Mouse (Mus musculus) A20 (cell line): ENCODE measurements around the gene Olfr414.

Experiments
- DNase-seq: peaks from one replicate; pipeline ENCODE4 v3.0.0-alpha.2; 2011; ENCODE audit warnings: low read depth, low spot score

The Olfr414 gene

GRCm38 (mm10) chr1:174423764-174424163 lies at the start of gene Olfr414:
TSS of gene Olfr414 (plus strand) at chr1:174424064.
- DNase-seq, result no peak

GRCm38 (mm10) chr1:174390746-174391145 lies 33.1 kb upstream of the Olfr414 start, which contains the start of gene Olfr248:
TSS of gene Olfr248 (plus strand) at chr1:174391046.
- no peak for DNase-seq

- no peak for DNase-seq
Measured at GRCm38 (mm10) chr1:174422959-174423358, 905 bp upstream of the Olfr414 start.

DNA sequence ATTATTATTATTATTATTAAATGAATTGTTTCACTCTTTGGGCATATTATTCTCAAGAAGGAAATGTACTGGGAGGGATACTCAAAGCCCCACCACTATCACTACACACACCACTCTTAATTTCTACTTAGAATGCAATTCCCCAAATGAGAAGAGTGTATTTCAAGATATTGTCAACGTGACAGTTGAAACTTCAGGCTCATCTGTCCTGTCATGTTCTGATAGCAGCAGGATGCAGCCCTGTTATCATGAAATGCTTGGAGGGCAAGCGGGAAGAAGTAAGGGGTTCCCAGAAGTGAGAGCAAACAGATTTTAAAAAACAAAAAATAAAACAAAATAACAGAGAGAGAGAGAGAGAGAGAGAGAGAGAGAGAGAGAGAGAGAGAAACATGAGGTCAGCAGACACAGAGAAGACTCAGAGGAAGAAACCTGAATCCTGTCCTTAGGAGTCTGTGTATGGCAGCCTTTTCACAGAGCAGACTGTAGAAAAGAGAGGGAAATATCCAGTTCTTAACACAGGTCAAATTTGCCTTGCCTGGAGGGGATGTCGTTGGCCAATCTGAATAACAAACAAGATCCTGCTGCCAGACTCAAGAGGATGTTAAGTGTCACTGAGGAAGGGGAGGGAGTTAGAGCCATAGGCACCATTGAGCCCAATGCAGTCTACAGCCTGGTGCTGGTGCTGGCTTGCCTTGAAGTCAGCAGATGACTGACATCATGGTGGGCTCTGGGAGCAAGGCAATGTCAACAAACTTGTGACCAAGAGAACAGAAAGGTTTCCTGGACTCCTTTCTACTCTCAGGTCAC lies 2.5 kb downstream of the Olfr414 start:
- DNase-seq, result no peak

GRCm38 (mm10) chr1:174427402-174427801 lies 3.5 kb downstream of the Olfr414 start:
- no peak for DNase-seq

- DNase-seq, result no peak
Measured at GRCm38 (mm10) chr1:174428407-174428806, 4.5 kb downstream of the Olfr414 start.

DNA sequence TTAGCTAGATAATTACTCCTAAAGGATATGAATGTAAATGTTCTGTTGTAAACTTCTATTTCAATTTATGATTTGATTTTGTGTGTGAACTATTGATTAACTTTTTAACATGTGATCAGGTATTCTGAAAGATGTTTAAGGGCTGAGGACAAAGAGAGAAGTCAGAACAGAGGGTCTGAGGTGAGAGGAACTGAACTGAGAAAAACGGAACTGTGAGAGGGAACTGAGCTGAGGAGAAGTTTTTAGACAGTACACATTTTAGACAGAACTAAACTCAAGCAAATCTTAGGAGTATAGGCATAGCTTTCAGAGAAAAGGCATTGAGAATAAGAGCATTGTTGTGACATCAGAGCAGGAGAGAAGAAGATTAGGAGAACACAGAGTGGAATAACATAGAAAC lies 10.3 kb downstream of the Olfr414 start:
- no peak for DNase-seq

- DNase-seq, result no peak
Measured at GRCm38 (mm10) chr1:174441782-174442181, 17.9 kb downstream of the Olfr414 start, which contains the start of gene Olfr220. TSS of gene Olfr220 (plus strand) at chr1:174442082.

DNA sequence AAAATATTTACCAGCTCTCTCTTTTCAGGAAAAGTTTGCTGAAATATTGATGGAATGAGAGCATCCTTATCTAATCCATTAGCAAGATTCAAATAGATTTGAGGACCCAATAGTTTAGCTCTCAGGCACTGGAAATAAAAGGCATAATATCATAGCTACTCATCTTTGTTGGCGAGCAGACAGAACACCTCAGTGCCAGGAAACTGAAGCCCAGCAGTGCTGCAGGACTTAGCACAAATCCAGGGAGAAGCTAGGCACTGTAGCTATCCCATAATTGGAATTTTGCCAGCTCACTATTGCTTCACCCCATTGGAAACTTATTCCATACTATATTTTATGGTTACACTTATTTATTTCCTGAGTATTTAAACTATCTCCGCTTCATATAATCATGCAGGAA lies 31.2 kb downstream of the Olfr414 start:
- no peak for DNase-seq

DNA sequence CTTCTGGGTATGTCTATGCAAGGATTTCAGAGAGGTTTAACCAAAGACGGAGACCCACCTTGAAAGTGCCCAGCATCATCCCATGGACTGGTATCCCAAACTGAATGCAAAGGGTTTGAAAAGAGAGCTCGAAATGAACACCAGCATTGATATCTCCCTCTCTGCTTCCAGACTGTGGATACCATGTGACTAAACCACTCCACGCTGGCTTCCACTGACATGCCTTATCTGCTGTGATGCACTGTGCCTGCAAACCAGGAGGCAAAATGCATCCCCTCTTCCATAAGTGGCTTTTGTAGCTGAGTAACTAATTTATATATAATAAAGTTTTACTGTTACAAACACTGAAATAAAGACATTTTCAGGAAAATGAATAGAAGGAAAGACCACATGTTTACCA lies 41.5 kb downstream of the Olfr414 start:
- no peak for DNase-seq

GRCm38 (mm10) chr1:174466240-174466639 lies 42.4 kb downstream of the Olfr414 start:
- DNase-seq, result peak; percentile 11

DNA sequence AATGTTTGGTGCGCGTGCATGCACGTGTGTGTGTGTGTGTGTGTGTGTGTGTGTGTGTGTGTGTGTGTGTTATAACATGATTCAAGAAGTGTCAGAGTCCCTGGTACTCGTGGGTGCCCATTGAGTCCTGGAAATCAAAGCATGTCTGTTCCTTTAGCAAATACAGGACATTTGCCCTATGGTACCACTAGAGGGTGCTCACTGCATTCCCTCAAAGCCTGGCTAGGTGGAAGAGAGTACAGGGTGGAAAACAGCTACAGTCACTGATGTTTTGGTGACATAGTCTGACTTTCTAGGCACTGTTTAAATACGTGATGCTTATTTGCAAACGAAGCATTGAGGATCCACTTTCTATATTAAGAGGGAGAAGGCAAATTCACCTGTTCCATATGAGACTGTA lies 45.9 kb downstream of the Olfr414 start:
- peak; percentile 15 for DNase-seq

DNA sequence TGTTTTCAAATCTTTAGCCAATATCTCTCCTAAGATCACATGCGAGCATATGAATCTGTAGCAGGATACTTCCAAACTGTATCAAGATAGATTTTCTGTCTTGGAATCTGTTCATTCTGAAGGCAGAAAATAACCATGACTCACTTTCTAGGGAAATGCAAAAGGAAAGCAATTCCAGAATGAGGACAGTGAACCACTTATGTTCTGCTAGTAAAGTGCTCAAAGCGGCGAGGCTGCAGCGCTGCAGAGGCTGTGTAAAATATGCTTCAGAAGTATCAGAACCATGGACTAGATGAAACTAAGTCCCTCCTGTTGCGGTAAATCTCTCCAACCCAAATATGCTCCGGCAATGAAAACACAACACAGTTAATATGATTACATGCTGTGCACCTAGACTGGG lies 58.7 kb downstream of the Olfr414 start:
- no peak for DNase-seq
